Mouse (Mus musculus): ENCODE measurements around the gene Aplf. TPM values are rescaled to one million over a fixed set of nuclear protein-coding genes. Genes with fewer than 3 reads are reported as not detected.

The Aplf gene
- 7.5 and 10.3 TPM in 2 replicates for polyA plus RNA-seq (2012; rRNA removed)
- polyA plus RNA-seq (2014; fragmentation: Nextera tagmentation; extraction: Ambion mirVana) = 14.3 and 16.2 TPM in 2 replicates

GRCm38 (mm10) chr6:87671771-87672517, at the start of gene Aplf:
TSS of gene Aplf (minus strand) at chr6:87672193.
- peak within 1 kb of the TSS; percentile 44 for H3K27ac ChIP-seq (replicated peaks; ENCODE audit: low read depth, low read length)
- TF ChIP-seq POLR2A (IDR thresholded peaks at IDR 0.05; ENCODE audit: borderline replicate concordance, extremely low read depth, insufficient read depth, insufficient read length) = 0 out of 2 replicates have a peak, but pooled peaks have one; percentile 26
- DNase-seq (ENCODE audit: low spot score) (peak; percentile 99), ATAC-seq (ENCODE audit: low FRiP score, low read depth) (peak; percentile 100)
- WGBS = under 1% methylated on average over 33 of the region's 33 CpGs
- H3K4me3 ChIP-seq (replicated peaks; ENCODE audit: low read length) = peak within 1 kb of the TSS; percentile 79
- peak within 1 kb of the TSS; percentile 69 for H3K9ac ChIP-seq (ENCODE audit: low read depth, low read length, severe bottlenecking)
- H3K4me2 ChIP-seq (replicated peaks; ENCODE audit: low read depth, low read length, severe bottlenecking) = peak within 1 kb of the TSS; percentile 78
- H3K27me3 ChIP-seq (ENCODE audit: control insufficient read depth, insufficient read depth, low read length) = no peaks in the 10 kb centered on the region
- no peaks in the 10 kb centered on the region for H3K9me3 ChIP-seq (ENCODE audit: control insufficient read depth, low read length)
- peaks cover 3% of the 10 kb centered on the region; the same call in 1 of the 2 replicates for H3K4me1 ChIP-seq (ENCODE audit: control insufficient read depth, insufficient read depth, low read length)
- no peaks in the 10 kb centered on the region for H3K36me3 ChIP-seq (ENCODE audit: control insufficient read depth, insufficient read depth, low read length)

- Histone ChIP-seq H3K9me3 (ENCODE audit: control insufficient read depth, low read length) (no peaks in the 10 kb centered on the region), H3K4me1 (ENCODE audit: control insufficient read depth, insufficient read depth, low read length) (no peaks in the 10 kb centered on the region), H3K4me2 (replicated peaks; ENCODE audit: low read depth, low read length, severe bottlenecking) (no peak overlapping the region), H3K9ac (ENCODE audit: low read depth, low read length, severe bottlenecking) (no peak overlapping the region), H3K36me3 (ENCODE audit: control insufficient read depth, insufficient read depth, low read length) (no peaks in the 10 kb centered on the region), H3K27me3 (ENCODE audit: control insufficient read depth, insufficient read depth, low read length) (no peaks in the 10 kb centered on the region), H3K4me3 (replicated peaks; ENCODE audit: low read length) (no peak overlapping the region), H3K27ac (replicated peaks; ENCODE audit: low read depth, low read length) (no peak overlapping the region)
- DNase-seq (ENCODE audit: low spot score) = no peak
- 81% methylated on average over 4 of the region's 4 CpGs for WGBS
- no peak for ATAC-seq (ENCODE audit: low FRiP score, low read depth)
- no peak for TF ChIP-seq POLR2A (IDR thresholded peaks at IDR 0.05; ENCODE audit: borderline replicate concordance, extremely low read depth, insufficient read depth, insufficient read length)
These were observed 42.1 kb upstream of the Aplf start for GRCm38 (mm10) chr6:87714091-87714490.

- no peak for TF ChIP-seq POLR2A (IDR thresholded peaks at IDR 0.05; ENCODE audit: borderline replicate concordance, extremely low read depth, insufficient read depth, insufficient read length)
- Histone ChIP-seq H3K27ac (replicated peaks; ENCODE audit: low read depth, low read length) (no peak overlapping the region), H3K27me3 (ENCODE audit: control insufficient read depth, insufficient read depth, low read length) (no peaks in the 10 kb centered on the region), H3K36me3 (ENCODE audit: control insufficient read depth, insufficient read depth, low read length) (no peaks in the 10 kb centered on the region), H3K4me2 (replicated peaks; ENCODE audit: low read depth, low read length, severe bottlenecking) (no peak overlapping the region), H3K9ac (ENCODE audit: low read depth, low read length, severe bottlenecking) (no peak overlapping the region), H3K4me1 (ENCODE audit: control insufficient read depth, insufficient read depth, low read length) (no peaks in the 10 kb centered on the region), H3K4me3 (replicated peaks; ENCODE audit: low read length) (no peak overlapping the region), H3K9me3 (ENCODE audit: control insufficient read depth, low read length) (no peaks in the 10 kb centered on the region)
- ATAC-seq (ENCODE audit: low FRiP score, low read depth) (no peak), DNase-seq (ENCODE audit: low spot score) (no peak)
- 82% methylated on average over 4 of the region's 4 CpGs for WGBS
These were observed 40.3 kb upstream of the Aplf start for GRCm38 (mm10) chr6:87712311-87712710.

- H3K4me2 ChIP-seq (replicated peaks; ENCODE audit: low read depth, low read length, severe bottlenecking) = no peak overlapping the region
- ATAC-seq (ENCODE audit: low FRiP score, low read depth) (no peak), DNase-seq (ENCODE audit: low spot score) (no peak)
- H3K27ac ChIP-seq (replicated peaks; ENCODE audit: low read depth, low read length) = no peak overlapping the region
- no peaks in the 10 kb centered on the region for H3K4me1 ChIP-seq (ENCODE audit: control insufficient read depth, insufficient read depth, low read length)
- 43% methylated on average over 3 of the region's 3 CpGs for WGBS
- no peak for TF ChIP-seq POLR2A (IDR thresholded peaks at IDR 0.05; ENCODE audit: borderline replicate concordance, extremely low read depth, insufficient read depth, insufficient read length)
- H3K27me3 ChIP-seq (ENCODE audit: control insufficient read depth, insufficient read depth, low read length) = no peaks in the 10 kb centered on the region
- no peak overlapping the region for H3K9ac ChIP-seq (ENCODE audit: low read depth, low read length, severe bottlenecking)
- H3K9me3 ChIP-seq (ENCODE audit: control insufficient read depth, low read length) = no peaks in the 10 kb centered on the region
- H3K36me3 ChIP-seq (ENCODE audit: control insufficient read depth, insufficient read depth, low read length) = no peaks in the 10 kb centered on the region
- H3K4me3 ChIP-seq (replicated peaks; ENCODE audit: low read length) = no peak overlapping the region
These were observed 34.3 kb upstream of the Aplf start for GRCm38 (mm10) chr6:87706246-87706645.

GRCm38 (mm10) chr6:87696544-87696943, 24.6 kb upstream of the Aplf start:
- no peak for ATAC-seq (ENCODE audit: low FRiP score, low read depth)
- TF ChIP-seq POLR2A (IDR thresholded peaks at IDR 0.05; ENCODE audit: borderline replicate concordance, extremely low read depth, insufficient read depth, insufficient read length) = no peak
- Histone ChIP-seq H3K9me3 (ENCODE audit: control insufficient read depth, low read length) (no peaks in the 10 kb centered on the region), H3K4me1 (ENCODE audit: control insufficient read depth, insufficient read depth, low read length) (no peaks in the 10 kb centered on the region), H3K27me3 (ENCODE audit: control insufficient read depth, insufficient read depth, low read length) (no peaks in the 10 kb centered on the region), H3K36me3 (ENCODE audit: control insufficient read depth, insufficient read depth, low read length) (no peaks in the 10 kb centered on the region), H3K27ac (replicated peaks; ENCODE audit: low read depth, low read length) (no peak overlapping the region), H3K4me3 (replicated peaks; ENCODE audit: low read length) (no peak overlapping the region), H3K4me2 (replicated peaks; ENCODE audit: low read depth, low read length, severe bottlenecking) (no peak overlapping the region), H3K9ac (ENCODE audit: low read depth, low read length, severe bottlenecking) (no peak overlapping the region)
- no peak for DNase-seq (ENCODE audit: low spot score)
- WGBS = 88% methylated on average over 4 of the region's 4 CpGs

Measured in limb, embryonic 14.5 days (tissue).